Mouse (Mus musculus): Measurements from ENCODE around the gene Krtap19-9b. TPM values are rescaled to one million over a fixed set of nuclear protein-coding genes. Genes with fewer than 3 reads are reported as not detected.

Krtap19-9b gene
- total RNA-seq (2021): not detected
- long read RNA-seq, experiment 1: 0 reads
- long read RNA-seq, experiment 2: 0 reads

GRCm38 (mm10) chr16:88932165-88932564 is at the start of gene Krtap19-9b:
TSS of gene Krtap19-9b (minus strand) at chr16:88932265.
- no peak for DNase-seq
- intact Hi-C loops (cut with DNase I): no loop called here
- no peak for TF ChIP-seq CTCF (IDR thresholded peaks at IDR 0.05)
- H3K27ac ChIP-seq: no peak within 1 kb of the TSS
- no peak within 1 kb of the TSS for H3K4me3 ChIP-seq

GRCm38 (mm10) chr16:88962773-88963172 is 30.7 kb upstream of the Krtap19-9b start, which contains the start of gene Krtap16-3:
TSS of gene Krtap16-3 (minus strand) at chr16:88962873.
- intact Hi-C loops (cut with DNase I): no loop called here
- TF ChIP-seq CTCF (IDR thresholded peaks at IDR 0.05): no peak
- no peak within 1 kb of the TSS for H3K27ac ChIP-seq
- no peak for DNase-seq
- H3K4me3 ChIP-seq: no peak within 1 kb of the TSS

GRCm38 (mm10) chr16:88941106-88941505 is 9.0 kb upstream of the Krtap19-9b start:
- Histone ChIP-seq H3K27ac (no peak overlapping the region), H3K4me3 (no peak overlapping the region)
- intact Hi-C loops (cut with DNase I): no loop called here
- DNase-seq: no peak
- no peak for TF ChIP-seq CTCF (IDR thresholded peaks at IDR 0.05)

- TF ChIP-seq CTCF (IDR thresholded peaks at IDR 0.05): peak; percentile 28
- no peak for DNase-seq
- Histone ChIP-seq H3K4me3 (no peak overlapping the region), H3K27ac (no peak overlapping the region)
- intact Hi-C loops (cut with DNase I): no loop called here
Measured at GRCm38 (mm10) chr16:88938252-88938651, 6.2 kb upstream of the Krtap19-9b start.

DNA sequence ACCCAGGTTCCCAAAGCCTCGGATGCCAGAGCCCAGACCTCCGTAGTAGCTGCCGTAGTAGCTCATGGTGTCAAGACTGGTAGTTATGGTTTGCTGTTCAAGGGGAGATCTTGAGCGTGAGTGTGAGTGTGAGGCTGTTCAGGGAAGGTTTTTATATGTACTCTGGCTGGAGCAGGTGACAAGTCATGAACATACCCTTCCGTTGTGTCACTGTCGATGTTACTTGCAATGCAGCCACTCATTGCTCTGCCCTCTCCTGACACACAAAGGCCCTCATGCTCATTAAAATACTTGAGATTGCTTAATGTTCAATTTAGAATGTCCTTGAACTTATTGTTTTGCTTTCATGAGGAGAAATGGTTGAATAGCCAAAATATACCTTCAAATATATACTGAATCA is 35.7 kb downstream of the Krtap19-9b start, which contains the start of gene Krtap19-5:
TSS of gene Krtap19-5 (minus strand) at position 101 of the 400 bp plus-strand sequence.
- TF ChIP-seq CTCF (IDR thresholded peaks at IDR 0.05): no peak
- intact Hi-C loops (cut with DNase I): no loop called here
- DNase-seq: no peak

GRCm38 (mm10) chr16:88886870-88887269 is 45.2 kb downstream of the Krtap19-9b start:
- DNase-seq: no peak
- no peak for TF ChIP-seq CTCF (IDR thresholded peaks at IDR 0.05)
- H3K27ac ChIP-seq: no peak overlapping the region
- intact Hi-C loops (cut with DNase I): no loop called here
- no peak overlapping the region for H3K4me3 ChIP-seq

More for the DNA sequence above, 35.7 kb downstream of the Krtap19-9b start, which contains the start of gene Krtap19-5:
- Histone ChIP-seq H3K4me3 (no peak within 1 kb of the TSS), H3K27ac (no peak within 1 kb of the TSS)

GRCm38 (mm10) chr16:88884989-88885388 is 47.1 kb downstream of the Krtap19-9b start, which contains the start of gene Krtap19-4:
TSS of gene Krtap19-4 (minus strand) at chr16:88885089.
- intact Hi-C loops (cut with DNase I): no loop called here
- H3K27ac ChIP-seq: no peak within 1 kb of the TSS
- TF ChIP-seq CTCF (IDR thresholded peaks at IDR 0.05): no peak
- no peak within 1 kb of the TSS for H3K4me3 ChIP-seq
- DNase-seq: no peak

Other genes with a start within 250 kb of the Krtap19-9b start
- gene 2310061N02Rik, start 224.3 kb downstream of the Krtap19-9b start, total RNA-seq (2021): not detected
- gene Krtap13-1, start 203.4 kb downstream of the Krtap19-9b start, total RNA-seq (2021): not detected
- not detected for gene Krtap13, start 180.6 kb downstream of the Krtap19-9b start, total RNA-seq (2021)
- gene 2310034C09Rik, start 173.4 kb downstream of the Krtap19-9b start, total RNA-seq (2021): not detected
- not detected for gene 2310057N15Rik, start 158.1 kb downstream of the Krtap19-9b start, total RNA-seq (2021)
- not detected for gene Gm5965, start 154.4 kb downstream of the Krtap19-9b start, total RNA-seq (2021)
- not detected for gene Gm20741, start 120.0 kb downstream of the Krtap19-9b start, total RNA-seq (2021)
- not detected for gene Krtap15, start 112.0 kb downstream of the Krtap19-9b start, total RNA-seq (2021)
- gene Krtap14, start 106.1 kb downstream of the Krtap19-9b start, total RNA-seq (2021): not detected
- not detected for gene Krtap19-1, start 62.9 kb downstream of the Krtap19-9b start, total RNA-seq (2021)
- not detected for gene Krtap19-2, start 58.0 kb downstream of the Krtap19-9b start, total RNA-seq (2021)
- not detected for gene Krtap19-3, start 54.2 kb downstream of the Krtap19-9b start, total RNA-seq (2021)
- gene Krtap19-4, start 47.2 kb downstream of the Krtap19-9b start, total RNA-seq (2021): not detected
- gene Krtap19-5, start 35.8 kb downstream of the Krtap19-9b start, total RNA-seq (2021): not detected
- not detected for gene Krtap16-3, start 30.6 kb upstream of the Krtap19-9b start, total RNA-seq (2021)
- gene Krtap22-2, start 78.5 kb upstream of the Krtap19-9b start, total RNA-seq (2021): not detected
- not detected for gene Gm10229, start 83.0 kb upstream of the Krtap19-9b start, total RNA-seq (2021)
- not detected for gene Krtap6-1, start 99.4 kb upstream of the Krtap19-9b start, total RNA-seq (2021)
- gene Gm10228, start 109.2 kb upstream of the Krtap19-9b start, total RNA-seq (2021): not detected
- not detected for gene Krtap6-5, start 115.6 kb upstream of the Krtap19-9b start, total RNA-seq (2021)
- not detected for gene 1110025L11Rik, start 131.7 kb upstream of the Krtap19-9b start, total RNA-seq (2021)
- not detected for gene Krtap6-3, start 151.8 kb upstream of the Krtap19-9b start, total RNA-seq (2021)
- not detected for gene Gm6358, start 208.6 kb upstream of the Krtap19-9b start, total RNA-seq (2021)
- not detected for gene Gm10061, start 218.8 kb upstream of the Krtap19-9b start, total RNA-seq (2021)
- gene Gm9789, start 225.7 kb upstream of the Krtap19-9b start, total RNA-seq (2021): not detected
- gene Gm7735, start 237.2 kb upstream of the Krtap19-9b start, total RNA-seq (2021): not detected
- gene 1110057P08Rik, start 242.5 kb upstream of the Krtap19-9b start, total RNA-seq (2021): not detected